Mouse (Mus musculus) spleen, adult 18-20 months (tissue): ENCODE results near the gene Rnase2a.
"Not testable (repeated sequence)": the region's sequence is repeated elsewhere in the genome, so short reads cannot be mapped to it uniquely, and the experiment has no call there.

ENCODE experiments used
- DNase-seq, 2 experiments: peaks; one replicate each; pipeline ENCODE4 v3.0.0; 2022; ENCODE audit warnings: mixed read lengths in 2 of 2

Rnase2a gene

GRCm38 (mm10) chr14:51256041-51256440 is at the start of gene Rnase2a:
Gene Rnase2a (minus strand): TSS chr14:51256112.
- no peak for DNase-seq

GRCm38 (mm10) chr14:51291505-51291904 is 35.6 kb upstream of the Rnase2a start:
- no peak for DNase-seq

GRCm38 (mm10) chr14:51278515-51278914 is 22.6 kb upstream of the Rnase2a start:
- not testable (repeated sequence) for DNase-seq

GRCm38 (mm10) chr14:51268677-51269076 is 12.8 kb upstream of the Rnase2a start:
- no peak for DNase-seq

DNA sequence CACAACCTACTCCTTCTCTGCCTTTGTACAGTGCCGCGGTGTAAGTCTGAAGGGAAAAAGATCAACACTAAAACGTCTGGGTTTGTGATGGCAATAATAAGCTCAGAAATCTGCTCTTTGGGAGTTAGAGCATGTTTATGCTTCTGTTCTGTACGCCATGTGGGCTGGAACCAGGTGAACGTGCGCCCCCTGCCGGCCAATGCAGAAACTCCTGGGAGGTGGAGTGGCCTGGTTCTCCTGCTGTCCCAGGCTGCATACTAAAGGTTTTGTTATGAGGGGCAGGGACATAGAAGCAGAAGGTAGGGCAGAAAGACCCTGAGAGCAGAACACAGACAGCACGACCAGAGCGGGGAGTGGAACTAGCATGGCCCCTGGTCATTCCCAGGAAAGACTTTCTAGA is 10.2 kb upstream of the Rnase2a start:
- peak; percentile 38 to 69 for DNase-seq

- DNase-seq = no peak
Measured at GRCm38 (mm10) chr14:51265667-51266066, 9.8 kb upstream of the Rnase2a start.

DNA sequence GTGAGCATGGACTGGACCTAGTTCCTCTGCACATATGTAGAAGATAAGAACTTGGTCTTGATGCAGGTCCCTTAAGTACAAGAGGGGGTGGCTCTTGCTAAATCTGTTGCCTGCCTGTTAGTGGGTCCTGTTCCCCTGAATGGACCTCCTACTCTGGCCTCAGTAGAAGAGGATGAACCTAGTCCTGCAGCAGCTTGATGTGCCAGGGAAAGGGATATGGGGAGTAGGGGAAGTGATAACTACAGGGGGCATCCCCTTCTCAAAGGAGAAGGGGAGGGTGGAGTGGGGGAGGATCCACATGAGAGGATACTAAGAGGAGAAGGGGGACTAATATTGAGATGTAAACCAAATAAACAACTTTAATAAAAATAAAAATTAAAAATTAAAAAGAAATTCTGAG is 6.5 kb upstream of the Rnase2a start:
- no peak for DNase-seq

- no peak for DNase-seq
Measured at GRCm38 (mm10) chr14:51259741-51260140, 3.8 kb upstream of the Rnase2a start.

DNA sequence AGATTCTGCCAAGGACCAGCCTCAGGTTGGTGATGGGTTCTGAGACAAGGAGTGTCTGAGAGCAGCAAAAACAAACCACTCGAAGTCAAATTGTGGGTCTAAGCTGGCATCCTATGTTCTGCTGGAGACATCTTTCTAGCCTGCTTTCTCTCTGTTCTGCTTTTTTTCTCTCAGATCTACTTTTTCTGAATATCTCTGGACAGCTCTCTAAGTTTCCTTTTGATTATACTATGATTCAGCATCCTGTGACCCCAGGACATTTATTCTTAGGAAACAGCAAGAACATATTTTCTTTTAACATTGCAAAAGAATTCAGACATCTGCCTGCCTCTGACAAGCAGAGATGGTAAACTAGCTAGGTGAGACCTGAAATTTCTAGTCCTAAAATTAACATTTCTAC is 2.3 kb downstream of the Rnase2a start:
- DNase-seq = no peak

DNA sequence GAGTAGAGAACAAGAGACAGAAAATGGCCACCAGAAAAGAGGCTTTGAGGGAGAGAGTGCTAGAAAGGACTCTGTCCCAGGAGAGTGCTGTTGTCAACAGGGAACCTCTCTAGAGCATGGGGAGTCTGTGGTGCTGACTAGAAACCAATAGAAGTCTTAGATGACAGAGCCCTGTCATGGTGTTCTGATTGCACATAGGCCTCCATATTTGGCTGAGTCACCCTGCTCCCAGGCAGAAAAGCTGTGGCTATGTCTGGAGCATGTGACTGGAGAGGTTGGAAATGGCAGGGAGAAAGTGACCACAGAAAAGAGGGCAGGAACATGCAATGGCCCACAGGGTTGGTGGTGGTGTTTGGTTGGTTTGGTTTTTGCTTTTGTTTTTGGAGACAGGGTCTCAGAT is 3.7 kb downstream of the Rnase2a start:
- DNase-seq = not testable (repeated sequence)

DNA sequence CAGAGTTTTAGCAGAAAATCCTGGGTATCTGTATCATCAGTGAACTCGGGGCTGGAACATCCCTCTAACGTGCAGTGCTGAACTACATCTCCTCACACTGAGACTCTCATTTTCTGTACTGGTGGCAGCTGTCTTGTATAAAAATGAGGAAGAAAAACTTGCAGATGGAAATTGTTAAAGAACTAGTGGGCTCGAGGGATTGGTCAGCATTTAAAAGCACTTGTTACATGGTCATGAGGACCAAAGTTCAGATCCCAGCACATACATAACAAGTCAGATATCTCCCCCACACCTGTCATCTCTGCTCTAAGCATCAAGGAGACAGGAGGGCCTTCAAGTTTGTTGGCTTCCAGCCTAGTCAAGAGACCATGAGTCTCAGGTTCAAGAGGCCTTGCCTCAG is 5.6 kb downstream of the Rnase2a start:
- no peak for DNase-seq

GRCm38 (mm10) chr14:51247736-51248135 is 8.2 kb downstream of the Rnase2a start:
- no peak for DNase-seq

DNA sequence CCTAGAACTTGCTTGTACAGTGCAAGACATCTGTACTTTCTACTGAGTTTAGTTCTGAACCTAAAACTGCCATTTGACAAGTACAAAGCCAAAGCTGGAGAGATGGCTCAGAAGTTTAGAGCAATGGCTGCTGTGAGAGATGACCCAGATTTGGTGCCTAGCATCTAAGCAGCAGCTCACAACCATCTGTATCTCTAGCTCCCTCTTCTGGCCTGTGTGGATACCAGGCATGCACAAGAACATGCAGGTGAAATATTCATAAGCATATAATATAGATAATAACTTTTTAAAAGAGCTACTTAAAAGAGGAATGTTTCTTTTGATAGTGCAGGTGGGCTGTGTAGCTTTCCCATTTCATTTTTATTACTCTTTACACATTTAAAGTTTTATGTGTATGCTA is 15.0 kb downstream of the Rnase2a start:
- DNase-seq = peak; percentile 8 to 28

- DNase-seq = not testable (repeated sequence)
Measured at GRCm38 (mm10) chr14:51237488-51237887, 18.4 kb downstream of the Rnase2a start.

DNA sequence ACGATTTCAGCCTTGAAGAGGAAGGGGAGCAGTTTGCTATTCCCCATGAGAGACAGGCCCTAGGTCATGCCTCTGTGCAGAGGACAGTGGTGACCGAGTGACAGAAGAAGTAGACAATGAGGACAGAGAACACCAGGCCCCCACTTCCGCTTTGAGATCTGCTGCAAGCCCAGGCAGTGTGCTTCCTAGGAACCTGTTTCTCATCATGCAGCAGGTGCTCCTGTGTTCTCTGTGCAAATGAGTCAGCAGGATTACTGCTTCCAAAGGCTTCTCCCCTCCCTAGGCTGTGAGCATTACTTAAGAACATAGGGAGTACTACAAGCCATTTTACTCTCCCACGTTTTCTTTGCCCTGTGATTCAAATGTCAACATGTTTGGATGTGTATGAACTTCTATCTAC is 26.3 kb downstream of the Rnase2a start:
- DNase-seq = not testable (repeated sequence)

- not testable (repeated sequence) for DNase-seq
Measured at GRCm38 (mm10) chr14:51220075-51220474, 35.8 kb downstream of the Rnase2a start.
